Mouse (Mus musculus) small intestine, adult 2 months (tissue): ENCODE data around the gene Aldh3b3.
A peak's percentile ranks its signal among the peaks of the same experiment; 100 is the strongest.

Experiments used
- CTCF ChIP-seq: fragments of 200-500 bp; IDR thresholded peaks from 2 replicates; pipeline ENCODE4 v1.5.1; 2012; ENCODE audit warnings: low read depth, mild to moderate bottlenecking, control low read depth, inconsistent platforms, low read length, moderate library complexity, mixed read lengths; ENCODE audit not compliant: insufficient replicate concordance, insufficient read length; ENCODE audit errors: extremely low read depth
- POLR2A ChIP-seq: fragments of 200-500 bp; IDR thresholded peaks from 2 replicates; pipeline ENCODE4 v1.6.1; 2012; ENCODE audit warnings: low read depth, mild to moderate bottlenecking, control low read depth, inconsistent platforms, low read length, moderate library complexity

GRCm38 (mm10) chr19:3946715-3947114 is 11.7 kb upstream of the Aldh3b3 start:
- no peak for TF ChIP-seq POLR2A
- TF ChIP-seq CTCF = peak; percentile 84; the same call in 1 of the 2 replicates
